Mouse (Mus musculus) myocyte (in vitro differentiated cells): ENCODE results near the gene Gpx6.

Experiments used
- CEBPB ChIP-seq: IDR thresholded peaks from 2 replicates; pipeline ENCODE4 v1.6.1; 2011; ENCODE audit warnings: mild to moderate bottlenecking, moderate library complexity; ENCODE audit not compliant: poor library complexity, insufficient read depth, severe bottlenecking
- POLR2A ChIP-seq: IDR thresholded peaks from one replicate; pipeline ENCODE4 v1.6.1; 2011; ENCODE audit warnings: low read depth, mild to moderate bottlenecking, control low read depth, moderate library complexity; ENCODE audit not compliant: insufficient read length
- USF1 ChIP-seq: IDR thresholded peaks from one replicate; pipeline ENCODE4 v1.6.1; 2011; ENCODE audit warnings: low read depth, mild to moderate bottlenecking, control low read depth, moderate library complexity

GRCm38 (mm10) chr13:21276551-21276950 lies 35.4 kb upstream of the Gpx6 start:
- no peak for TF ChIP-seq POLR2A
- no peak for TF ChIP-seq CEBPB
- no peak for TF ChIP-seq USF1
